Mouse (Mus musculus) G1E (cell line): Measurements from ENCODE around the gene Rarg. TPM values are rescaled to one million over a fixed set of nuclear protein-coding genes. Genes with fewer than 3 reads are reported as not detected.

Experiments
- ATAC-seq: 2 replicates; pipeline ENCODE4 v1.8.0; 2016; ENCODE audit warnings: mild to moderate bottlenecking; ENCODE audit not compliant: insufficient number of reproducible peaks, poor library complexity, low FRiP score, severe bottlenecking; ENCODE audit errors: extremely low read depth
- DNase-seq: peaks from one replicate; pipeline ENCODE4 v3.0.0; 2012; ENCODE audit warnings: low spot score
- H3K27me3 ChIP-seq: 2 replicates; pipeline ENCODE4 v1.6.1; 2012; ENCODE audit warnings: mild to moderate bottlenecking, low read length, inconsistent platforms; ENCODE audit not compliant: insufficient read depth
- H3K36me3 ChIP-seq: replicated peaks from 2 replicates; pipeline ENCODE3; 2012; ENCODE audit warnings: mild to moderate bottlenecking, inconsistent platforms
- H3K4me1 ChIP-seq: 2 replicates; pipeline ENCODE4 v1.6.1; 2012; ENCODE audit warnings: low read depth, low read length, inconsistent platforms, mixed read lengths; ENCODE audit not compliant: insufficient read depth
- H3K4me3 ChIP-seq: 2 replicates; pipeline ENCODE4 v1.5.1; 2012; ENCODE audit warnings: low read depth, mild to moderate bottlenecking, inconsistent platforms, low read length, moderate library complexity, mixed read lengths
- H3K9me3 ChIP-seq: replicated peaks from 2 replicates; pipeline ENCODE4 v1.6.1; 2012; ENCODE audit warnings: inconsistent platforms
- CTCF ChIP-seq: IDR thresholded peaks from 2 replicates; pipeline ENCODE4 v1.5.1; 2012; ENCODE audit warnings: low read depth, low read length, inconsistent platforms, mixed read lengths
- GATA1 ChIP-seq: IDR thresholded peaks from 2 replicates; pipeline ENCODE4 v1.6.1; 2012; ENCODE audit warnings: borderline replicate concordance, low read length, inconsistent platforms, mixed read lengths
- GATA2 ChIP-seq: IDR thresholded peaks from 2 replicates; pipeline ENCODE4 v1.6.1; 2012; ENCODE audit warnings: low read depth, low read length, inconsistent platforms, borderline replicate concordance
- POLR2AphosphoS5 ChIP-seq: IDR thresholded peaks from 2 replicates; pipeline ENCODE4 v1.6.1; 2012; ENCODE audit warnings: low read depth, low read length, inconsistent platforms; ENCODE audit not compliant: insufficient replicate concordance
- TAL1 ChIP-seq: conservative IDR thresholded peaks from 2 replicates; pipeline ENCODE4 v1.6.1; 2012; ENCODE audit warnings: low read depth, low read length, inconsistent platforms, mixed read lengths
- polyA plus RNA-seq: library from polyadenylated mRNA; stranded (reverse); fragments of >175 nt; gene quantifications from 2 replicates; pipeline ENCODE4 v1.2.3, GENCODE M21; 2012
- total RNA-seq, 2 experiments: library from RNA; stranded (forward) in 1 of 2; stranded (reverse) in 1 of 2; fragments of 200-1000 nt in 1 of 2; fragments of >200 nt in 1 of 2; fragmentation: Nextera tagmentation in 1 of 2; gene quantifications; 2 replicates each; pipeline ENCODE4 v1.2.3; 2014 to 2017

The Rarg gene
- total RNA-seq (2014; fragmentation: Nextera tagmentation) (2.6 and 3.4 TPM in 2 replicates), total RNA-seq (2017) (1.0 and 1.9 TPM in 2 replicates), polyA plus RNA-seq (1.8 and 2.2 TPM in 2 replicates)

- TF ChIP-seq TAL1 (no peak), GATA2 (no peak), POLR2AphosphoS5 (no peak), CTCF (no peak), GATA1 (no peak)
- Histone ChIP-seq H3K4me3 (peak within 1 kb of the TSS; percentile 68), H3K9me3 (no peaks in the 10 kb centered on the region), H3K4me1 (peaks cover 53% of the 10 kb centered on the region), H3K36me3 (no peaks in the 10 kb centered on the region), H3K27me3 (peaks cover 86% of the 10 kb centered on the region)
- DNase-seq: no peak
- no peak for ATAC-seq
These were observed at the start of gene Rarg for GRCm38 (mm10) chr15:102257202-102258075. Gene Rarg (minus strand): TSS chr15:102257517.

- Histone ChIP-seq H3K27me3 (no peaks in the 10 kb centered on the region), H3K36me3 (peaks cover 94% of the 10 kb centered on the region), H3K4me3 (no peak overlapping the region), H3K4me1 (peaks cover 34% of the 10 kb centered on the region), H3K9me3 (no peaks in the 10 kb centered on the region)
- ATAC-seq: no peak
- DNase-seq: no peak
- TF ChIP-seq CTCF: no peak
- TF ChIP-seq GATA2: no peak
- no peak for TF ChIP-seq TAL1
- no peak for TF ChIP-seq POLR2AphosphoS5
- no peak for TF ChIP-seq GATA1
These were observed 45.2 kb upstream of the Rarg start for GRCm38 (mm10) chr15:102302542-102302941.

- H3K9me3 ChIP-seq: no peaks in the 10 kb centered on the region
- H3K27me3 ChIP-seq: no peaks in the 10 kb centered on the region
- no peak for ATAC-seq
- DNase-seq: no peak
- H3K36me3 ChIP-seq: peaks cover 38% of the 10 kb centered on the region
- peaks cover 52% of the 10 kb centered on the region for H3K4me1 ChIP-seq
- TF ChIP-seq POLR2AphosphoS5 (no peak), TAL1 (no peak), GATA2 (no peak), GATA1 (no peak), CTCF (no peak)
- H3K4me3 ChIP-seq: peak overlapping the region; percentile 92
These were observed 39.2 kb upstream of the Rarg start for GRCm38 (mm10) chr15:102296368-102297006.

GRCm38 (mm10) chr15:102295633-102296367, 38.5 kb upstream of the Rarg start, which contains the start of gene Espl1:
Gene Espl1 (plus strand): TSS chr15:102296266.
- DNase-seq: peak; percentile 91
- Histone ChIP-seq H3K27me3 (no peaks in the 10 kb centered on the region), H3K4me3 (peak within 1 kb of the TSS; percentile 92), H3K4me1 (peaks cover 52% of the 10 kb centered on the region), H3K9me3 (no peaks in the 10 kb centered on the region), H3K36me3 (peaks cover 32% of the 10 kb centered on the region)
- peak; percentile 99 for ATAC-seq
- no peak for TF ChIP-seq CTCF
- TF ChIP-seq GATA2: no peak
- no peak for TF ChIP-seq POLR2AphosphoS5
- TF ChIP-seq GATA1: no peak
- no peak for TF ChIP-seq TAL1

- H3K27me3 ChIP-seq: no peaks in the 10 kb centered on the region
- H3K9me3 ChIP-seq: no peaks in the 10 kb centered on the region
- TF ChIP-seq CTCF (no peak), TAL1 (no peak), GATA1 (no peak), GATA2 (no peak), POLR2AphosphoS5 (no peak)
- H3K36me3 ChIP-seq: peaks cover 8% of the 10 kb centered on the region
- no peak overlapping the region for H3K4me3 ChIP-seq
- H3K4me1 ChIP-seq: peaks cover 21% of the 10 kb centered on the region
- no peak for ATAC-seq
- DNase-seq: no peak
These were observed 30.1 kb upstream of the Rarg start for GRCm38 (mm10) chr15:102287395-102287794.

- no peak for TF ChIP-seq GATA2
- no peak for TF ChIP-seq GATA1
- no peak for TF ChIP-seq POLR2AphosphoS5
- TF ChIP-seq CTCF: no peak
- no peak for TF ChIP-seq TAL1
- Histone ChIP-seq H3K4me3 (peak overlapping the region; percentile 9; the same call in 1 of the 2 replicates), H3K9me3 (no peaks in the 10 kb centered on the region), H3K27me3 (no peaks in the 10 kb centered on the region), H3K4me1 (peaks cover 50% of the 10 kb centered on the region), H3K36me3 (peaks cover 31% of the 10 kb centered on the region)
- DNase-seq (no peak), ATAC-seq (no peak)
These were observed 26.3 kb upstream of the Rarg start for GRCm38 (mm10) chr15:102283648-102284047.
